Mouse (Mus musculus) cerebellum, postnatal 10 days (tissue): ENCODE measurements at regions not wholly inside any gene's neighbourhood (a gene's known extent, or its start where the extent isn't known, plus 50 kb on each side); places are given as distances from the start of the nearest gene placed in this dataset.

Experiments used
- DNase-seq, 2 experiments: peaks; one replicate each; pipeline ENCODE4 v3.0.0; 2021; ENCODE audit warnings: mixed read lengths in 2 of 2

GRCm38 (mm10) chr8:8050778-8051177 is 610.3 kb downstream of the Efnb2 start:
- no peak for DNase-seq

DNA sequence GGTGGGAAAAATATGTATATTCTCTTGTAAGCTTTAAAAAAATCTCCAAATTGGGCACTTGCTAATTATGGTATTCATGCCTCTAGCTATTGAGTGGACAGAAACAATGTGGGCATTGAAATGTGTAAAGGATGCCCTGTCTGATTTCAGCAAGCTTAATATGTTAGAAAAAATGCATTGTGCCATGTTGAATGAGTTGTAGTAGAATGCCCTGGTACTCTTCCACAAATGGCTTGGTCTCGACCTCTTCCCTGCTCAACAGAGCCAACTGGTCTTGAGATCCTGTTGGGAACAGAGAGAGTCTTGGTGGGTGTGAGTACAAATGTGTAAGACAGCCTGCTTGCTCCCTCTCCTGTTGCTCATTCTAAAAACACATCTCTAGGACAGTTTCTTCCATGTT is 616.1 kb downstream of the Efnb2 start:
- DNase-seq, result no peak

- DNase-seq, result no peak
These were observed 616.7 kb downstream of the Efnb2 start for GRCm38 (mm10) chr8:8044296-8044695.

- no peak for DNase-seq
These were observed 623.1 kb downstream of the Efnb2 start for GRCm38 (mm10) chr8:8037929-8038328.

- no peak for DNase-seq
These were observed 649.9 kb downstream of the Efnb2 start for GRCm38 (mm10) chr8:8011151-8011550.

DNA sequence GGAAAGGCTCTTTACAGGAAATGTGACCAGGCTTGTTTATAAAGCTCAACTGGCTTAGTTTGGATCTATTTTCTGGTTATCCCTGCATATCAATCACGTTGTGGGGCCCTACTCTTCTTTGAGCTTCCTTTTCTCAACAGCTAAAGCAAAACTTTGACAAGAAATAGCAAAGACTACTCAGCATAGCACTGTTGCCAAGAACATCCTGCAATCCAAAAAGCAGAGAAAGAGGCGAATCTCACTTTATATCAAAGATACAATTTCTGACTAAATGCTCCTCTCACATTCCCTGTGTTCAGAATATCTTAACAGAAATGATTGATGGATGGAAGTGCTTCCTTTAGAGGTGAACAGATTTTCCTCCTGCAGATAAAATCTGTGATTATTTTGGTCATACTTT is 666.1 kb downstream of the Efnb2 start:
- no peak for DNase-seq

GRCm38 (mm10) chr8:7988820-7989219 is 672.2 kb downstream of the Efnb2 start:
- no peak for DNase-seq

DNA sequence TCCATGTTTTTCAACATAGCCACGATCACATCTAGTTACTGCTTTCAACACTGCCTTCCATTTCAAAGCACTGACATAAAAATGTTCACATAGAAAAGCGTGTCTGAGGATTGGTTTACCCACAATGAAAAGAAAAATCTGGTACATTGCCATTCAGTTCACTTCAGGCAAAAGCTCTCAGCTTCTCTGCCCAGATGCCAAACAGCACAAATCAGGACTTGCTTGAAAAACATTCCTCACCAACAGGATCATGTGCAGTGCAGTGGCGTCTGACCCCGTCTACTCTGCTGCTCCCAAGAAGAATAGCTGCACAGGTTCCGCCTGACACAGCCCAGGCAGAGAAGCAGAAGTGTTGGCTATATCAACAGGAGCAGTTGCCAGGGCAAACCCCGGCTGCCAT is 684.0 kb downstream of the Efnb2 start:
- DNase-seq, result peak; percentile 15 to 28

GRCm38 (mm10) chr8:7973791-7974190 is 687.3 kb downstream of the Efnb2 start:
- DNase-seq, result no peak

- no peak for DNase-seq
These were observed 696.8 kb downstream of the Efnb2 start for GRCm38 (mm10) chr8:7964276-7964675.

GRCm38 (mm10) chr8:7956745-7957144 is 704.3 kb downstream of the Efnb2 start:
- no peak for DNase-seq

DNA sequence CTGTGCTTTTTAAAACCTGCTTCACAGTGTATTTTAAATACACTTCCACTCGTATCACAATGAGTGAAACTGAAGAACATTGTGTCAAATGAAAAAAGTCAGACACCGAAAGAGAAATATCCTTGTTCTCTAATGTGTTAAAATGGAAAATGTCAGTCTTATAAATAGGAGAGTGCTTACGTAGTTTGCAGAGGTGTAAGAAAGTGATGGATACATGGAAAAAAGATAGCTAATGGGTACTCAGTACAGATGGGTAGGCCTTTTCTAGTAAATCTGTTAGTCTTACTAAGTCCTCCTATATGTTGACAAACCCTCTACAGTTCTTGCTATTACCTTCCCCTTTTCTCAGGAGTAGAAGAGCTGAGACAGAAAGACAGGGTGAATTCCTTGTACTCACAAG is 706.2 kb downstream of the Efnb2 start:
- DNase-seq, result no peak

DNA sequence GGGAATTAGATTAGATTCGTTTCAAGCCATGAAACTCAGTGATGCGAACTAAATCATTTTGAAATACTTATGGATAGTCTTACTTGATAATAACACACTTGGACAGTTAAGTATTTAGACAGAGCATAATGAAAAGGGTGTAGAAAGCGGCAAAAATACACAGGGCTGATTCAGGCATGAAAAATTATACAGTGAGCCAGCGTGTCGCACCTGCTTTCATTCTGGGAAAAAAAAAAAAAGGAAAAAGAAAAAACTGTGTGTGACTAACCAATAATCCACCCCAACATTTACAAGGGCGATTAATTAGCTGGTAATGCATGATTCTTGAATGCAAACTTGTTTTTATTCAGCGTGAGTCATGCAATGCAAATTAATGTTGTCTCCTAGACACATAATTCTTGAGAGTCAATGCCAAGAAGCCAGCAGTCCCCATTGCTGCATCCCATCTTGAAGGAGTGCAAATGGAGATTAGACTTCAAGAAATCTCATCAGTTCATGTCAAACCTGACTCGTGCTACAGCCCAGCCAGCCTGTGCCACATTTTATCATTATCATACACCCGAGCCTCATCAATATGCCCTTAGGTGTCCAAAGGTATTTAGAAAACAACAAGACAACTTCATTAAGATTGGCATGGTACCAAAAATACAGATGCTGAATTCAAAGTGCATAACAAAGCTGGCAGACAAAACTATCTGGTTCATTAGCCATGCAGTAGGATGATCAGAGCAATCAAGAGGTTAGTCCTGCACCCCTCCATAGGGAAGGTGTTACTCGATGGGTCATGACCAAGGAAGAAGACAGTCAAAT is 714.9 kb downstream of the Efnb2 start:
- peak; percentile 28 to 32 for DNase-seq

GRCm38 (mm10) chr8:7936596-7936995 is 724.4 kb downstream of the Efnb2 start:
- DNase-seq, result no peak

GRCm38 (mm10) chr8:7919416-7919815 is 741.6 kb downstream of the Efnb2 start:
- DNase-seq, result peak; percentile 15 to 29

- no peak for DNase-seq
These were observed 766.7 kb downstream of the Efnb2 start for GRCm38 (mm10) chr8:7894338-7894737.

- DNase-seq, result no peak
These were observed 807.9 kb downstream of the Efnb2 start for GRCm38 (mm10) chr8:7853169-7853568.

DNA sequence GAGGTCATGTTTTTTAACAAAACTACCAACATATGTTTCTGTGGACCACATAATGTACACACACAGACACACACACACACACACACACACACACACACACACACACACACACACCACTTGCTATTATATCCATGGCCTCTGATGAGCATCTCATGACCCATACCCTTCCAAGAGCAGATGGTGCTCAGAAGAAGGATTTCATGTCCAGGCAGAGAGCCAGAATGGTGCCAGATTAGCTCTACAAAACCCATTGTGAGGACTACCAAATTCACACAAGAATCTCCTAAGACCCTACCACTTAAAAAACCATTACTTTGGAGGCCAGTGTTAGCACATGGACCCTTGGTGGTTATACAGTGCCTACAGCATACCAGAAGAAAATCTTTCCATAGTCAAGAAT is 810.5 kb downstream of the Efnb2 start:
- peak; percentile 68 for DNase-seq

DNA sequence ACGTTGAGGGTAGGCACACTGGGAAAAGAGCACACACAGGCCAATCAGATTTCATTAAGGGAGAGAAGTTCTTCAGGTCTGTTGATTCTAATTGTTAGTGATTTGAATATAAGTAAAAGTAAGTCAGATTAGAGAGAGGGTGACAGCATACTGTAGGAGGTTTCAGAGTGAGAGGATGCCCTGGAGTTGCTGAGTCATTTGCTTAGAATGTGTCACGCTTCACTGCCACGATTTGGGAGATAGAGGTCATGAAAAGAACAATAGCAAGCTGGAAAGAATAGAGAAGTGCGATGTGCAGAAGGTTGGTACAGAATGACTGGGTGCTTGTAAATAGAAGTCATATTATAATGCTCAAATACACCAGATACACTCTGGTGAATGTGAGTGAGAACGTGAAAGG is 829.1 kb downstream of the Efnb2 start:
- no peak for DNase-seq

GRCm38 (mm10) chr8:7827811-7828210 is 833.2 kb downstream of the Efnb2 start:
- DNase-seq, result no peak

DNA sequence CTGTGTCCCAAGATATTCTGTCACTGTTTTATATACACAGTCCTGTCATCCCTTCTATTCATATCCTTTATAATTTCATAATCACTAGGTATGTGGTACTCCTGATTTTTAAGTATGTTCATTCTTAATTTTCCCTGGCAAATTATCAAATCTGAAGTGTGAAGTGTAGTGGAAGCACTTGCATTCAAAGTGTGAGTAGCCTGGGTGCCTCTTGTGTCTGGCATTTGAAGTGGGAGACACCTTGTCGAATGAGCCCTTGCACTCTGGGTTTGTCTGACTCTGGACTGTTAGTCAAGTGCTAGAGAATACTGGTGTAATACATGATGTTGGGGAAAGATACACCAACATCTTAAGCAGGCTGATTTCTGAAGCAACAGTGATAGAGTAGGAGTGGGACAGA is 852.6 kb downstream of the Efnb2 start:
- no peak for DNase-seq

DNA sequence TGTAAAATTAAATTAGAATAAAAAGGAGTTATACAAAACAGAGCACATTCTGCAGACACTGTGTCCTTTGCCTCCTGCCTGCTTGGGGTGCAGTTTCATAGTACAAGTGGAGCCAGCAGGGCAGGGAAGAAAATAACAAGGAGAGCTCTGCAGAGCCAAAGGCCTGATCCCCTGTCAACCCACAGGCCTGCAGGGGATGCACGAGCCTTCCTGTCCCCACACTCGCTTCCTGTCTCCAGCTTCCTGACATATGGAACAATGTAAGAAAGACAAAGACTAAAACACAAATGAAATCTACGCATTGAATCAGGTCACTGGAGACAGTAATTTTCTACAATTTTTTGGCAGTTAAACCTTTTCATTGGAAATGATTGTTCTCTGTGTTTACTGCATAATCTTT is 861.8 kb downstream of the Efnb2 start:
- no peak for DNase-seq

GRCm38 (mm10) chr8:7796156-7796555 is 864.9 kb downstream of the Efnb2 start:
- no peak for DNase-seq

GRCm38 (mm10) chr8:7763820-7764219 is 897.2 kb downstream of the Efnb2 start:
- DNase-seq, result no peak

GRCm38 (mm10) chr8:7760987-7761386 is 900.1 kb downstream of the Efnb2 start:
- no peak for DNase-seq
